9 mouse cellular contexts compared by ENCODE assay signal in genomic region chr12:112334106-112334855, GRCm38 (mm10).
A peak's percentile ranks its signal among the peaks of the same experiment; 100 is the strongest.
DNase-seq lines count a peak whose midpoint lies in the region; ATAC-seq lines count a peak whose summit lies in the region.
"Had no signal": no experiment of that assay in that cellular context is flagged by ENCODE, and none has a peak within 500 bp of the region (broad histone marks: within the 10 kb centered on the region; RNA-seq: fewer than 3 reads in every experiment).

No protein-coding gene starts in this region.

- H3K4me1 ChIP-seq in embryonic facial prominence, embryonic 10.5 days, result peaks cover 97% of the 10 kb centered on the region
- H3K4me1 ChIP-seq in hindbrain, embryonic 15.5 days (replicated peaks), result peaks cover 76% of the 10 kb centered on the region
- peaks cover 72% of the 10 kb centered on the region for H3K4me1 ChIP-seq in limb, embryonic 12.5 days (replicated peaks)

- no peak overlapping the region for H3K9ac ChIP-seq in hindbrain, embryonic 15.5 days
- H3K9ac ChIP-seq in limb, embryonic 12.5 days (replicated peaks), result no peak overlapping the region

- ATAC-seq in hindbrain, embryonic 15.5 days (ENCODE audit: low FRiP score, low read depth), result no peak
- no peak; the same call in 1 of the 2 replicates for ATAC-seq in limb, embryonic 12.5 days (ENCODE audit: insufficient number of reproducible peaks, insufficient read depth, low FRiP score, low TSS enrichment, low read depth)

- H3K27me3 ChIP-seq in embryonic facial prominence, embryonic 10.5 days (replicated peaks; ENCODE audit: low read depth, poor library complexity, severe bottlenecking), result peaks cover 35% of the 10 kb centered on the region
- H3K27me3 ChIP-seq in hindbrain, embryonic 15.5 days, result no peaks in the 10 kb centered on the region
- H3K27me3 ChIP-seq in limb, embryonic 12.5 days, result peaks cover 14% of the 10 kb centered on the region

- WGBS in embryonic facial prominence, embryonic 10.5 days, result 47% methylated on average over 20 of the region's 20 CpGs
- 27% methylated on average over 20 of the region's 20 CpGs for WGBS in hindbrain, embryonic 15.5 days
- 45% methylated on average over 20 of the region's 20 CpGs for WGBS in limb, embryonic 12.5 days

- H3K9me3 ChIP-seq in embryonic facial prominence, embryonic 10.5 days, result no peaks in the 10 kb centered on the region
- H3K9me3 ChIP-seq in hindbrain, embryonic 15.5 days, result no peaks in the 10 kb centered on the region
- no peaks in the 10 kb centered on the region for H3K9me3 ChIP-seq in limb, embryonic 12.5 days

- H3K27ac ChIP-seq in embryonic facial prominence, embryonic 10.5 days (replicated peaks), result peak overlapping the region; percentile 85
- H3K27ac ChIP-seq in hindbrain, embryonic 15.5 days (replicated peaks), result peak overlapping the region; percentile 66
- H3K27ac ChIP-seq in limb, embryonic 12.5 days, result peak overlapping the region; percentile 78

- H3K4me2 ChIP-seq in hindbrain, embryonic 15.5 days, result no peak overlapping the region
- H3K4me2 ChIP-seq in limb, embryonic 12.5 days, result peak overlapping the region; percentile 23; the same call in 1 of the 2 replicates

- H3K36me3 ChIP-seq in embryonic facial prominence, embryonic 10.5 days (replicated peaks), result no peaks in the 10 kb centered on the region
- H3K36me3 ChIP-seq in hindbrain, embryonic 15.5 days, result no peaks in the 10 kb centered on the region
- no peaks in the 10 kb centered on the region for H3K36me3 ChIP-seq in limb, embryonic 12.5 days

- peak; percentile 29 for DNase-seq in Muller cell, postnatal 12 days (ENCODE audit: inconsistent ontology term)
- peak; percentile 42 for DNase-seq in embryonic facial prominence, embryonic 10.5 days (ENCODE audit: low spot score)
- no peak for DNase-seq in adrenal gland, postnatal 4 days (ENCODE audit: low spot score in 2 of 2)
- DNase-seq in adrenal gland, adult 8-10 months, result no peak
- DNase-seq in cerebellum, adult 9-10 months, result no peak
- no peak for DNase-seq in cerebellum, adult 9-11 months
- DNase-seq: layer of hippocampus, adult 9-11 months had no signal

- H3K4me3 ChIP-seq in embryonic facial prominence, embryonic 10.5 days, result peak overlapping the region; percentile 16; the same call in 1 of the 2 replicates
- no peak overlapping the region for H3K4me3 ChIP-seq in hindbrain, embryonic 15.5 days
- H3K4me3 ChIP-seq in limb, embryonic 12.5 days (replicated peaks), result no peak overlapping the region

Comparison
In these comparisons a context has a peak if more than half of its experiments do, and no peak if none do; other contexts are left out.
1. DNase-seq: peak in Muller cell, postnatal 12 days (single experiment) and embryonic facial prominence, embryonic 10.5 days (single experiment); none in adrenal gland, postnatal 4 days (0 of 2), adrenal gland, adult 8-10 months (single experiment), cerebellum, adult 9-10 months (single experiment) and cerebellum, adult 9-11 months (single experiment).
2. Peak in every context shown above with its lines, with median percentiles within 50 percentile points of each other: H3K27ac ChIP-seq.